Mouse (Mus musculus) kidney, postnatal 0 days (tissue): Measurements from ENCODE around the gene Gm11492. TPM values are rescaled to one million over a fixed set of nuclear protein-coding genes. Genes with fewer than 3 reads are reported as not detected.

ENCODE experiments used
- ATAC-seq: fragments of 200-750 bp; cut with Nextera tagmentation; replicated peaks from 2 replicates; pipeline ENCODE4 v1.8.0; 2017; ENCODE audit warnings: low read depth, moderate number of reproducible peaks, moderate TSS enrichment, moderate library complexity; ENCODE audit not compliant: low FRiP score
- DNase-seq: peaks from one replicate; pipeline ENCODE4 v3.0.0-alpha.2; 2016; ENCODE audit warnings: low spot score
- H3K27ac ChIP-seq: fragments of 300-500 bp; sonication (generic); 2 replicates; pipeline ENCODE4 v1.5.1; 2014; ENCODE audit warnings: mild to moderate bottlenecking
- H3K27me3 ChIP-seq: fragments of 300-500 bp; sonication (generic); 2 replicates; pipeline ENCODE4 v1.6.1; 2014; ENCODE audit warnings: low read length, mixed read lengths; ENCODE audit not compliant: insufficient read depth
- H3K36me3 ChIP-seq: fragments of 300-500 bp; sonication (generic); 2 replicates; pipeline ENCODE4 v1.6.1; 2014; ENCODE audit warnings: low read length, mixed read lengths; ENCODE audit not compliant: insufficient read depth
- H3K4me1 ChIP-seq: fragments of 300-500 bp; sonication (generic); replicated peaks from 2 replicates; pipeline ENCODE4 v1.6.1; 2014; ENCODE audit warnings: antibody characterized with exemption, low read length, mixed read lengths; ENCODE audit not compliant: insufficient read depth
- H3K4me2 ChIP-seq: fragments of 300-500 bp; sonication (generic); 2 replicates; pipeline ENCODE4 v1.6.1; 2014; ENCODE audit warnings: mild to moderate bottlenecking, low read length, moderate library complexity, mixed read lengths
- H3K4me3 ChIP-seq: fragments of 300-500 bp; sonication (generic); replicated peaks from 2 replicates; pipeline ENCODE4 v1.5.1; 2014; ENCODE audit warnings: low read depth, low read length
- H3K9ac ChIP-seq: fragments of 300-500 bp; sonication (generic); 2 replicates; pipeline ENCODE4 v1.6.1; 2014; ENCODE audit warnings: low read depth, low read length
- H3K9me3 ChIP-seq: fragments of 300-500 bp; sonication (generic); replicated peaks from 2 replicates; pipeline ENCODE4 v1.6.1; 2016; ENCODE audit warnings: low read length, inconsistent platforms, mixed read lengths
- CTCF ChIP-seq: IDR thresholded peaks from 2 replicates; pipeline ENCODE4 v1.5.1; 2016; ENCODE audit warnings: antibody characterized with exemption, low read depth, mild to moderate bottlenecking, moderate library complexity
- WGBS: fragments of 180-500 bp; shearing (Covaris S2); extraction: QIAGEN DNeasy Blood & Tissue Kit; methylation state at CpG from one replicate; pipeline ENCODE4 v1.1.7; 2014; 5-methylcytosine and 5-hydroxymethylcytosine counted together
- polyA plus RNA-seq: library from polyadenylated mRNA; unstranded; fragments of >200 nt; fragmentation: Nextera tagmentation; extraction: Ambion mirVana; gene quantifications from 2 replicates; pipeline ENCODE4 v1.2.1, GENCODE M21; 2015

Gene Gm11492
- polyA plus RNA-seq, 1 experiment from 2014 or later: not detected

- ATAC-seq (no peak), DNase-seq (peak; percentile 50)
- peak overlapping the region; percentile 69 for H3K4me3 ChIP-seq
- peak overlapping the region; percentile 75 for H3K27ac ChIP-seq
- no peaks in the 10 kb centered on the region for H3K9me3 ChIP-seq
- TF ChIP-seq CTCF: no peak
- H3K36me3 ChIP-seq: peaks cover 43% of the 10 kb centered on the region
- no peaks in the 10 kb centered on the region for H3K27me3 ChIP-seq
- peaks cover 18% of the 10 kb centered on the region; the same call in 1 of the 2 replicates for H3K4me1 ChIP-seq
- peak overlapping the region; percentile 97 for H3K4me2 ChIP-seq
- H3K9ac ChIP-seq: peak overlapping the region; percentile 72
- WGBS: 6% methylated on average over 7 of the region's 7 CpGs
These were observed 29.5 kb downstream of the Gm11492 start for GRCm38 (mm10) chr11:87595976-87596375.

GRCm38 (mm10) chr11:87596492-87596891, 30.0 kb downstream of the Gm11492 start:
- 0 out of 2 replicates have a peak overlapping the region, but pooled peaks have one; percentile 75 for H3K27ac ChIP-seq

GRCm38 (mm10) chr11:87597061-87597460, 30.6 kb downstream of the Gm11492 start:
- H3K27me3 ChIP-seq: no peaks in the 10 kb centered on the region
- H3K4me1 ChIP-seq: peaks cover 18% of the 10 kb centered on the region; the same call in 1 of the 2 replicates
- ATAC-seq: no peak
- no peaks in the 10 kb centered on the region for H3K9me3 ChIP-seq
- H3K4me3 ChIP-seq: no peak overlapping the region
- H3K36me3 ChIP-seq: peaks cover 51% of the 10 kb centered on the region
- no peak for DNase-seq
- H3K27ac ChIP-seq: no peak overlapping the region
- TF ChIP-seq CTCF: no peak
- no peak overlapping the region for H3K9ac ChIP-seq
- H3K4me2 ChIP-seq: no peak overlapping the region

More at GRCm38 (mm10) chr11:87596492-87596891, 30.0 kb downstream of the Gm11492 start:
- Histone ChIP-seq H3K9me3 (no peaks in the 10 kb centered on the region), H3K4me1 (peaks cover 18% of the 10 kb centered on the region; the same call in 1 of the 2 replicates), H3K9ac (peak overlapping the region; percentile 72), H3K4me3 (0 out of 2 replicates have a peak overlapping the region, but pooled peaks have one; percentile 69), H3K36me3 (peaks cover 46% of the 10 kb centered on the region), H3K4me2 (peak overlapping the region; percentile 97), H3K27me3 (no peaks in the 10 kb centered on the region)
- peak; percentile 25; the same call in 1 of the 2 replicates for TF ChIP-seq CTCF
- no peak for ATAC-seq
- 28% methylated on average over 2 of the region's 2 CpGs for WGBS
- DNase-seq: peak; percentile 37

DNA sequence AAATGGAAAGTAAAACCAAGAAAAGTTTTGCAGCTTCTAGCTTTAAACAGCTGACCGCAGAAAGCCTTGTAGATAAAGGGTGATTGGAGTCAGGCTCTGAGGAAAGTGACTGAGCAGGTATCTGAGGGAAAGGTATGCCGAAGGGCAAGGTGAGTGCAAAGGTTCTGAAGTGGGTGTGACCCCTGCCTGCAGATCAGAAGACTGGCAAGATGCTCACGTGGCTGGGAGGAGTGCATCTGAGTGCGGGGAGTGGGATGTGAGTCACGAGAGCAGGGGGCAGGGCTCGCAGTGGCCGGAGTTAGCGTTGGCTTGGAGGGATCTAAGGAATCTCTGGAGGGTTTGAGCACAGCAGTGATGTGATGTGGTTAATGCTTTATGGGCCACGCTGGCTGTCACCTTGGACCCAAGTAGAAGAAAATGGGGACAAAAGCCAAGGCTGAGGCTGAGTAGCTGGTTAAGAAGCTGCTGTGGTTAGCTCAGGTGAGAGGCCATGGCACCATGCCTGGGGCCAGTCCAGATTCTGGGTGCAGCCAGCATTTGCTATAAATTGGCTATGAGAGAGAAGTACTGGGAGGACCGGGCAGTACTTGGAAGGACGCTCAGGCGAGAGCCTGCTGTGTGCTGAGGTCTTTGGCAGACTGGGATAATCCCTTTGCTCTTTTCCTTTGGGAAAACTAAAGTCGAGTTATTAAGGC, 33.1 kb downstream of the Gm11492 start:
- no peak for ATAC-seq

GRCm38 (mm10) chr11:87600322-87600853, 33.9 kb downstream of the Gm11492 start:
- no peak overlapping the region for H3K4me3 ChIP-seq
- TF ChIP-seq CTCF: no peak
- ATAC-seq (no peak), DNase-seq (no peak)
- H3K4me2 ChIP-seq: no peak overlapping the region
- 92% methylated on average over 10 of the region's 10 CpGs for WGBS
- H3K9ac ChIP-seq: no peak overlapping the region
- H3K27ac ChIP-seq: no peak overlapping the region
- no peaks in the 10 kb centered on the region for H3K27me3 ChIP-seq
- H3K4me1 ChIP-seq: peaks cover 14% of the 10 kb centered on the region; the same call in 1 of the 2 replicates
- peaks cover 79% of the 10 kb centered on the region for H3K36me3 ChIP-seq
- H3K9me3 ChIP-seq: no peaks in the 10 kb centered on the region

More for the DNA sequence above, 33.1 kb downstream of the Gm11492 start:
- Histone ChIP-seq H3K4me2 (no peak overlapping the region), H3K9ac (no peak overlapping the region), H3K9me3 (no peaks in the 10 kb centered on the region), H3K4me3 (no peak overlapping the region), H3K4me1 (peaks cover 18% of the 10 kb centered on the region; the same call in 1 of the 2 replicates), H3K36me3 (peaks cover 70% of the 10 kb centered on the region), H3K27me3 (no peaks in the 10 kb centered on the region), H3K27ac (no peak overlapping the region)
- no peak for TF ChIP-seq CTCF
- 86% methylated on average over 13 of the region's 13 CpGs for WGBS
- DNase-seq: no peak

- H3K27ac ChIP-seq: no peak overlapping the region
- H3K9me3 ChIP-seq: no peaks in the 10 kb centered on the region
- WGBS: 95% methylated on average over 9 of the region's 9 CpGs
- H3K36me3 ChIP-seq: peaks cover 88% of the 10 kb centered on the region
- no peak for TF ChIP-seq CTCF
- H3K4me2 ChIP-seq: no peak overlapping the region
- no peak overlapping the region for H3K9ac ChIP-seq
- DNase-seq (no peak), ATAC-seq (no peak)
- 0 out of 2 replicates have a peak, but pooled peaks cover 1% of the 10 kb centered on the region for H3K4me1 ChIP-seq
- H3K4me3 ChIP-seq: no peak overlapping the region
- H3K27me3 ChIP-seq: no peaks in the 10 kb centered on the region
These were observed 35.8 kb downstream of the Gm11492 start for GRCm38 (mm10) chr11:87602234-87602633.
